Comparison of ENCODE assay signal across 16 mouse cellular contexts in the genomic region with DNA sequence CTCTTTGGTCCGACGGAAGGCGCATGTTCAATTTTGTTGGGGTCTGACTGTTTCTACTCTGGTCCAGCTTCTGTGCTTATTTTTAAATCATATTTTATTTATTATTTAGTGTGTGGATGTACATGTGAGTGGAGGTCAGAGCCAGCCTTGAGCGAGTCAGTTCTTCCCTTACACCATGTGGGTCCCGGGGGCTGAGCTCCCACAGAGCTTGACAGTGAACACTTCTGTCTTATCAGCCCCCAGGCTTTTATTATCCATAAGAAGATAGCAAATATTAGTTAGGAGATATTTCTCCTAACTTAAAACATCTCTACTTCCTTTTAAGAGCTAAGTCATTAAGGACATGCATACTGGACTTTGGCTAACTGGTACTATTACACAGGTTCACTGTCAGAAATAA.
"Had no signal": no experiment of that assay in that cellular context is flagged by ENCODE, and none has a peak within 500 bp of the region (broad histone marks: within the 10 kb centered on the region; RNA-seq: fewer than 3 reads in every experiment).

No protein-coding gene starts in this region.

- H3K27me3 ChIP-seq: stomach, embryonic 15.5 days had no signal

- DNase-seq: right cerebral cortex, adult 18-20 months; right cerebral cortex, postnatal 14 days; right cerebral cortex, postnatal 25 days; right cerebral cortex, postnatal 4 days; spleen, adult 18-20 months; thymus, adult 18-20 months; thymus, adult 2 months; thymus, postnatal 14 days; thymus, postnatal 25 days; thymus, postnatal 36 days; thymus, postnatal 4 days had no signal

- H3K4me3 ChIP-seq: neural tube, embryonic 12.5 days; neural tube, embryonic 13.5 days; neural tube, embryonic 15.5 days; stomach, embryonic 15.5 days had no signal

- H3K4me2 ChIP-seq: neural tube, embryonic 12.5 days; neural tube, embryonic 13.5 days; neural tube, embryonic 15.5 days; stomach, embryonic 15.5 days had no signal

- H3K4me1 ChIP-seq: neural tube, embryonic 12.5 days; stomach, embryonic 15.5 days had no signal

- H3K9me3 ChIP-seq: neural tube, embryonic 12.5 days; neural tube, embryonic 13.5 days; neural tube, embryonic 15.5 days; stomach, embryonic 15.5 days had no signal

- H3K27ac ChIP-seq: neural tube, embryonic 12.5 days; neural tube, embryonic 13.5 days; neural tube, embryonic 15.5 days; stomach, embryonic 15.5 days; stomach, postnatal 0 days had no signal

- H3K36me3 ChIP-seq: neural tube, embryonic 12.5 days; neural tube, embryonic 13.5 days; neural tube, embryonic 15.5 days; stomach, embryonic 15.5 days had no signal

- H3K9ac ChIP-seq: neural tube, embryonic 12.5 days; neural tube, embryonic 13.5 days; neural tube, embryonic 15.5 days; stomach, embryonic 15.5 days had no signal
